Mouse (Mus musculus): ENCODE results near the gene Med18. TPM values are rescaled to one million over a fixed set of nuclear protein-coding genes. Genes with fewer than 3 reads are reported as not detected.
A peak's percentile ranks its signal among the peaks of the same experiment; 100 is the strongest.

The Med18 gene
- polyA plus RNA-seq, 1 experiment from 2014 or later = 24.8 TPM

DNA sequence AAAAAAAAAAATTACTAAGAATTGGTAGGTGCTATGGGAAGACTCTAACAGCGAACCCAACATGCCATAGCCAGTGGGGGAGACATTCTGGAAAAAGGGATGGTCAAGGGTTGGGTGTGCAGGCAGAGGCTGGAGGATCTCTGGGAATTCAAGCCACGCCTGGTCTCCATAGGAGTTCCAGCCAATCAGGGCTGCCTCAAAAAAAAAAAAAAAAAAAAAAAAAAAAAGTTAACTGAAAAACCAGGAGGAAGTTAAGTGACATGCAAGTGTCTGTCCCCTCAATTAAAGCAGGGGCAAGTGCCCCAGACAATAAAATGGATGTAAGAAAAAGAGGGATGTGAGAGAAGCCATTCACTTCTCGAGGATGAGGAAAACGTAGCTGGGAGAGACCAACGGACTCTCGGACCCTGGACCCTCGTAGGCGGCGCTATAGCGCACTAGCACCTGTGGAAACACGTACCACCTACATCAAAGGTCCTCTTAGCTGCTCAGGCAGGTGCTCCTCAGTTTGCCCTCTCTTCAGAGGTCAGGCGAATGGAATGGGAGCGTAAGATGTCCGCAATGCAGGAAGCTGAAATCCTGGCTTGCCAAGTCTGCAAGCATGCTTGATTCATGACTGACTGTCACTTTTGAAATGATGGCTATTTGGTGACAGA lies 30.9 kb downstream of the Med18 start:
- peak overlapping the region; percentile 11; the same call in 1 of the 2 replicates for H3K4me3 ChIP-seq (ENCODE audit: low read length)
- H3K27me3 ChIP-seq (ENCODE audit: control insufficient read depth, insufficient read depth, low read depth, low read length) = no peaks in the 10 kb centered on the region
- no peaks in the 10 kb centered on the region for H3K9me3 ChIP-seq (ENCODE audit: control insufficient read depth, low read length)
- no peaks in the 10 kb centered on the region for H3K4me1 ChIP-seq (replicated peaks; ENCODE audit: control insufficient read depth, insufficient read depth, low read length)
- H3K4me2 ChIP-seq (ENCODE audit: low read depth, low read length) = peak overlapping the region; percentile 48
- no peak overlapping the region for H3K9ac ChIP-seq (ENCODE audit: low read length)
- no peaks in the 10 kb centered on the region for H3K36me3 ChIP-seq (ENCODE audit: control insufficient read depth, insufficient read depth, low read length)
- no peak overlapping the region for H3K27ac ChIP-seq (ENCODE audit: low read length)
- 8% methylated on average over 14 of the region's 14 CpGs for WGBS
- ATAC-seq (ENCODE audit: low read depth) = no peak

DNA sequence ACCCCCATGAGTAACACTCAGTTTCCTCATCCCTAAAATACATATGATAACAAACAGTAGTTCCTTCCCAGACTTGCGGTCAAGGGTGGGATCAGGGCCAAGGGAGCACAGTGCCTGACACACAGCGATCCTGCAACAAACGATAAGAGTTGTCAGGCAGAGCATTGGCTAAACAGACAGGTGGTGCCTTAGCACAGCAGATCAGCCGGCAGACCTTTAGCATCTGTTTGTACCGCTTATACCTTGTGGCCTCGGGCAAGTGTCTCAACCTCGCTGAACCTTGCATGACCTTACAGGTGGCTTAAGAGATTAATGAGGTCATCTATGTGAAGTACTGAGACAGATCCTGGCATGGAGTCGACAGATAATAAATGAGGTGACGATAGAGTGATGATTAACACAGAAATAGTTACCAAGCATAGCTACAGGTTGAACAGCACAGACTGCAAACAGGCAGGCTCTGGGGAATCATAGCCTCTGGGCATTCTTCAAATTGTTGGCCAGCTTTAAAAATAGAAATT lies 35.6 kb downstream of the Med18 start:
- Histone ChIP-seq H3K9ac (ENCODE audit: low read length) (no peak overlapping the region), H3K27me3 (ENCODE audit: control insufficient read depth, insufficient read depth, low read depth, low read length) (no peaks in the 10 kb centered on the region), H3K4me3 (ENCODE audit: low read length) (no peak overlapping the region), H3K27ac (ENCODE audit: low read length) (no peak overlapping the region), H3K36me3 (ENCODE audit: control insufficient read depth, insufficient read depth, low read length) (no peaks in the 10 kb centered on the region), H3K4me1 (replicated peaks; ENCODE audit: control insufficient read depth, insufficient read depth, low read length) (no peaks in the 10 kb centered on the region), H3K4me2 (ENCODE audit: low read depth, low read length) (no peak overlapping the region), H3K9me3 (ENCODE audit: control insufficient read depth, low read length) (no peaks in the 10 kb centered on the region)
- 18% methylated on average over 9 of the region's 9 CpGs for WGBS
- ATAC-seq (ENCODE audit: low read depth) = no peak

DNA sequence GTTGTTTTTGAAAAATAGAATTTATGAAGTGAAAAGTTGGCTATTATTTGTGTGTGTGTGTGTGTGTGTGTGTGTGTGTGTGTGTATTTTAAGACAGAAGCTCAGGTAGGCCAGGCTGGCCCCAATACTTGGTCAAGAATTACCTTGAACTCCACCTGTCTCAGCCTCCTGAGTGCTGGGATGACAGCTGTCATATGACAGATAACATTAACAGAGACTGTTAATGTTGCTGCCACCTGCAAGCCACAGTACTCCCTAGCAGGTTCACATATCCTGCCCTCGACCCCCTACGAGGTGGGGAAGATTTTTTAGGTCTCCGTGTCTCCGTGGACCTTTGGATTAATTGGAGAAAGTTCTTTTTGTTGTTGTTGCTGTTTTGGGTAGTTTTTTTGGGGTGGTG lies 36.2 kb downstream of the Med18 start:
- no peak overlapping the region for H3K4me2 ChIP-seq (ENCODE audit: low read depth, low read length)
- ATAC-seq (ENCODE audit: low read depth) = no peak
- H3K27me3 ChIP-seq (ENCODE audit: control insufficient read depth, insufficient read depth, low read depth, low read length) = no peaks in the 10 kb centered on the region
- WGBS = 55% methylated on average over 4 of the region's 4 CpGs
- no peak overlapping the region for H3K4me3 ChIP-seq (ENCODE audit: low read length)
- peaks cover 2% of the 10 kb centered on the region; the same call in 1 of the 2 replicates for H3K4me1 ChIP-seq (replicated peaks; ENCODE audit: control insufficient read depth, insufficient read depth, low read length)
- no peak overlapping the region for H3K27ac ChIP-seq (ENCODE audit: low read length)
- H3K9me3 ChIP-seq (ENCODE audit: control insufficient read depth, low read length) = no peaks in the 10 kb centered on the region
- no peaks in the 10 kb centered on the region for H3K36me3 ChIP-seq (ENCODE audit: control insufficient read depth, insufficient read depth, low read length)
- no peak overlapping the region for H3K9ac ChIP-seq (ENCODE audit: low read length)

DNA sequence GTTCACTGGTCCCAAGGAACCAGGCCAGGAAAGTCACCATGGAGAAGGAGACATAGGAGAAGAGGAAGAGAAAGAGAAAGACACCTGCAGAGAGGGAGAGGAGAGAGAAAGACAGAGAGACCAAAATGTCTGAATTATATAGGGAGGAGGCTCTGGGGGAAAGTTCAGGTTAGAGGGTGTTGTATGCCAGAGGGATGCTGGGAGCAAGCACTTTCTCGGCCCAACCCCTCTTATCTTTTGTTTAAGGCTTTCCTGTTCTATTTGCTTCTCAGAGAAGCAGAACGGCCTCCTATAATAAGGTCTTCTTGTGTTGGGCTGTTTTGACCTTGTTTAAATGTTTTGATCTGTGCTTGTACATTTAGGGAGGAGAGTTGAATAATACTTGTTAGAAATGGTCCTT lies 37.7 kb downstream of the Med18 start:
- Histone ChIP-seq H3K27ac (ENCODE audit: low read length) (no peak overlapping the region), H3K4me2 (ENCODE audit: low read depth, low read length) (no peak overlapping the region), H3K4me3 (ENCODE audit: low read length) (no peak overlapping the region), H3K9me3 (ENCODE audit: control insufficient read depth, low read length) (no peaks in the 10 kb centered on the region), H3K4me1 (replicated peaks; ENCODE audit: control insufficient read depth, insufficient read depth, low read length) (peaks cover 4% of the 10 kb centered on the region), H3K9ac (ENCODE audit: low read length) (no peak overlapping the region), H3K36me3 (ENCODE audit: control insufficient read depth, insufficient read depth, low read length) (no peaks in the 10 kb centered on the region), H3K27me3 (ENCODE audit: control insufficient read depth, insufficient read depth, low read depth, low read length) (no peaks in the 10 kb centered on the region)
- no peak for ATAC-seq (ENCODE audit: low read depth)
- WGBS = 20% methylated on average over 2 of the region's 2 CpGs

DNA sequence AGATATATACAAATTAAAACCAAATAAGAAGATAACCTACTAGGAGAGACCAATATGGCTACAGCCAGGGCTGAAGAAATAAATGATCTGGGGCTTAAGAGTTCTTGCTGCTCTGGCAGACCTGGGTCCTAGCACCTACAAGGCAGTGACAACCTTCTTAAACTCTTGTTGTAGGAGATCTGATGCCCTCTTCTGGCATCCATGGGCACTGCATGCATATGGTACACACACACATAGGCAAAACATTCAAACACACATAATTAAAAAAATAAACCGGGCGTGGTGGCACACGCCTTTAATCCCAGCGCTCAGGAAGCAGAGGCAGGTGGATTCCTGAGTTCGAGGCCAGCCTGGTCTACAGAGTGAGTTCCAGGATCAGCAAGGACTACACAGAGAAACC lies 39.0 kb downstream of the Med18 start:
- Histone ChIP-seq H3K27ac (ENCODE audit: low read length) (no peak overlapping the region), H3K4me3 (ENCODE audit: low read length) (no peak overlapping the region), H3K9me3 (ENCODE audit: control insufficient read depth, low read length) (no peaks in the 10 kb centered on the region), H3K27me3 (ENCODE audit: control insufficient read depth, insufficient read depth, low read depth, low read length) (no peaks in the 10 kb centered on the region), H3K4me1 (replicated peaks; ENCODE audit: control insufficient read depth, insufficient read depth, low read length) (peaks cover 12% of the 10 kb centered on the region), H3K4me2 (ENCODE audit: low read depth, low read length) (no peak overlapping the region), H3K9ac (ENCODE audit: low read length) (no peak overlapping the region), H3K36me3 (ENCODE audit: control insufficient read depth, insufficient read depth, low read length) (no peaks in the 10 kb centered on the region)
- WGBS = 89% methylated on average over 5 of the region's 5 CpGs
- no peak for ATAC-seq (ENCODE audit: low read depth)

DNA sequence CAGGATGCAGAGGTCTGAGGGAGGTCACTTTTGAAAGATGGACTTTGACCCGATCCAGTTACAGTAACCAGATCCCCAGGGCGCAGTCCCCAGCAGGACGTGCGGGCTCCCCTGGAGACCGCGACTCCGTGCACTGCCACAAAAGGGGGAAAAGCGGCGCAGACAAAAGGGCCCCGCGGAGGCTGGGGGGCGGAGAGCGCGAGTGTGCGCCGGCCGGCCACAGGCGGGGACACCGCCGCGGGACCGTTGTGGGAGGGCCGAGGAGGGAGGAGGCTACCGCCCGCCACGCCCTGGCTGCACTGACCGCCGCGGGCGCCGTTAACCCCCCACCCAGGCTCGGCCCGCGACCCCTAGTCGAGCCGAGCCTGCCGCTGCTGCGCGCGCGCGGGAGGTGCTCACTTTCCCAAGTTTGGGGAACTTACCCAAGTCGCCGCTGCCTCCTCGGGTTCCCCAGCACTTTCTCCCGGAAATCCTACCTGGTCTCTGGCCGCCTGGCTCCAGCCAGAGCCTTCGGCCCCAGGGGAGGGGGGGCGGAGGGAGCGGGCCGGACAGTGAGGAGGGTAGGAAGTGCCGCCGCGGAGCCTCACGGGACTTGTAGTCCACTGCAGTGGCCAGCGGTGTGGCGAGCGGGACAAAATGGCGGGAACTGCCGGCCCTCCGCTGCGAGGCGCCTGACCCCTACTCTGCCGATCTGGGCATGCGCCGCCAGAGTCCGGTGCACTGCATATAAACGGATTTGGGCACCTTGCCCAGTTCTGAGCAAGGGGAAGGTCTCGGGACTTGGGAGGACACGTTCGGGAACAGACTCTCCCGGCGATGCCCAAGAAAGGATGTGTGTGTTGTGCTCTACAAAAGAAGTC lies 41.6 kb downstream of the Med18 start, which contains the start of gene Phactr4:
TSS of gene Phactr4 (minus strand) at position 567 of the 860 bp plus-strand sequence.
- ATAC-seq (ENCODE audit: low read depth) = peak; percentile 99
- Histone ChIP-seq H3K4me2 (ENCODE audit: low read depth, low read length) (peak within 1 kb of the TSS; percentile 72), H3K4me1 (replicated peaks; ENCODE audit: control insufficient read depth, insufficient read depth, low read length) (peaks cover 15% of the 10 kb centered on the region), H3K27ac (ENCODE audit: low read length) (peak within 1 kb of the TSS; percentile 99), H3K9me3 (ENCODE audit: control insufficient read depth, low read length) (no peaks in the 10 kb centered on the region), H3K36me3 (ENCODE audit: control insufficient read depth, insufficient read depth, low read length) (no peaks in the 10 kb centered on the region), H3K4me3 (ENCODE audit: low read length) (peak within 1 kb of the TSS; percentile 84), H3K9ac (ENCODE audit: low read length) (peak within 1 kb of the TSS; percentile 91), H3K27me3 (ENCODE audit: control insufficient read depth, insufficient read depth, low read depth, low read length) (no peaks in the 10 kb centered on the region)
- under 1% methylated on average over 63 of the region's 73 CpGs for WGBS

DNA sequence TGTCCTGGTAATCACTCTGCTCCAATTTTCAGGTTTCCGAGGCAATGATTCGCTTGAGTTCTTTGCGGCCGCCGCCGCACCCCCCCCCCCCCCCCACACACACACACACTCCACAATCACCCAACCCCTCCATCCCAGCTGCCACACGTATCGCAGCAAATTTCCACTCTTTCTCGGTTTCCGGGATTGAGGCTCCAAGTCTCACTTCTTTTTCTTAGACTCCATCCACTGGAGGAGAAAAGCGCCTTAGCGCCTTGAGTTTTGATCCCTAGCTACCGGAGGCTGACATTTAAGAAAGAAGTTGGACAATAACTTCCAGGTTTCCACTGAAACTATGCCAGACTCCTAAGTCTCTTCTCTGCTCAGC lies 42.2 kb downstream of the Med18 start:
- Histone ChIP-seq H3K36me3 (ENCODE audit: control insufficient read depth, insufficient read depth, low read length) (no peaks in the 10 kb centered on the region), H3K4me1 (replicated peaks; ENCODE audit: control insufficient read depth, insufficient read depth, low read length) (peaks cover 19% of the 10 kb centered on the region), H3K27me3 (ENCODE audit: control insufficient read depth, insufficient read depth, low read depth, low read length) (no peaks in the 10 kb centered on the region), H3K9ac (ENCODE audit: low read length) (peak overlapping the region; percentile 91), H3K9me3 (ENCODE audit: control insufficient read depth, low read length) (no peaks in the 10 kb centered on the region), H3K4me3 (ENCODE audit: low read length) (peak overlapping the region; percentile 84), H3K4me2 (ENCODE audit: low read depth, low read length) (peak overlapping the region; percentile 72), H3K27ac (ENCODE audit: low read length) (peak overlapping the region; percentile 99)
- under 1% methylated on average over 10 of the region's 13 CpGs for WGBS
- ATAC-seq (ENCODE audit: low read depth) = no peak

DNA sequence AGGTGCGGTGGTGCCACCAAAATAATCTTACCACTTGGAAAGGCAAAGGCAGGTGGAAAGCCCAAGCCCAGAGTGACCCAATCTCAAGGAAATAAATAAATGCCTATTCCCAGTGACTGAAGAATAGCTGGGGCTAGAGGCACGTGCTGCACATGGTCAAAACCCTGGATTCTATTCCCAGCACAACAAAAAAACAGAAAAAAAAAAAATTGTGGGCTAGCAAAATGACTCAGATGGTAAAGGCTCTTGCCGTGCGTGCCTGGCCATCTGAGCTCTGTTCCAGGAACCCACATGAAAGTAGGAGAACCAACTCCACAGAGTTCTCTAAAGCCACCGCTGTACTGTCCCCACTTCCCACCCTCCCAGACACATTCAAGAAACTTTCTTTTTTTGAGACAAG lies 43.2 kb downstream of the Med18 start:
- Histone ChIP-seq H3K4me1 (replicated peaks; ENCODE audit: control insufficient read depth, insufficient read depth, low read length) (peaks cover 19% of the 10 kb centered on the region), H3K36me3 (ENCODE audit: control insufficient read depth, insufficient read depth, low read length) (no peaks in the 10 kb centered on the region), H3K9me3 (ENCODE audit: control insufficient read depth, low read length) (no peaks in the 10 kb centered on the region), H3K27me3 (ENCODE audit: control insufficient read depth, insufficient read depth, low read depth, low read length) (no peaks in the 10 kb centered on the region), H3K9ac (ENCODE audit: low read length) (0 out of 2 replicates have a peak overlapping the region, but pooled peaks have one; percentile 91), H3K4me2 (ENCODE audit: low read depth, low read length) (peak overlapping the region; percentile 72), H3K27ac (ENCODE audit: low read length) (no peak overlapping the region), H3K4me3 (ENCODE audit: low read length) (peak overlapping the region; percentile 84)
- no peak for ATAC-seq (ENCODE audit: low read depth)
- WGBS = 78% methylated on average over 5 of the region's 5 CpGs

DNA sequence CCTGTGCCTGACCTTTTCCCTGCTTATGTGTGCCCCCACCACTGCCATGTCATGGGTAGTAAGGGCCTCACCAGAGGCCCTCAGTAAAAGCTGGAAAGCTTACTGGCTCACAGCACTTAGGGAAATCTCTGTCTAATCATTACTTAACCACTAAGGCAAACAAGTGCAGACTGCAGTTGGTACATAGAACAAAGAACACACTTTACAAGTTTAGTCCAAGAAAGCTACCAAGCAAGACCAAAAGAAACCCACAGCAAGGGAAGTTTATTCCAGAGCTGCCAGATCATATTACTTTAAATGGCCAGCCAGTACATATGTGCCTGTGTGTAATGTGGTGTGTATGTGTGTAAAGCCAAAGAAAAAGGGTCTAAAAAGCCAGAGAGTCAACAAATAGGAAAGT lies 47.8 kb downstream of the Med18 start:
- ATAC-seq (ENCODE audit: low read depth) = peak; percentile 35; the same call in 1 of the 2 replicates
- H3K9ac ChIP-seq (ENCODE audit: low read length) = no peak overlapping the region

More for the DNA sequence above, 47.8 kb downstream of the Med18 start:
- Histone ChIP-seq H3K27ac (ENCODE audit: low read length) (peak overlapping the region; percentile 65), H3K4me3 (ENCODE audit: low read length) (no peak overlapping the region), H3K4me2 (ENCODE audit: low read depth, low read length) (no peak overlapping the region), H3K36me3 (ENCODE audit: control insufficient read depth, insufficient read depth, low read length) (no peaks in the 10 kb centered on the region; the same call in 1 of the 2 replicates), H3K9me3 (ENCODE audit: control insufficient read depth, low read length) (no peaks in the 10 kb centered on the region), H3K4me1 (replicated peaks; ENCODE audit: control insufficient read depth, insufficient read depth, low read length) (peaks cover 19% of the 10 kb centered on the region), H3K27me3 (ENCODE audit: control insufficient read depth, insufficient read depth, low read depth, low read length) (no peaks in the 10 kb centered on the region)

Measured in lung, embryonic 16.5 days (tissue).